Mouse (Mus musculus) E14TG2a.4 (cell line): ENCODE data around the gene Cldnd1.

Experiments used
- CTCF ChIP-seq: conservative IDR thresholded peaks from 2 replicates; pipeline ENCODE4 v1.5.1; 2014; ENCODE audit warnings: low read length
- POU5F1 ChIP-seq: IDR thresholded peaks from 2 replicates; pipeline ENCODE4 v1.6.1; 2014; ENCODE audit warnings: low read length, borderline replicate concordance

- TF ChIP-seq CTCF (no peak), POU5F1 (no peak)
Measured at GRCm38 (mm10) chr16:58738800-58739199, 11.1 kb downstream of the Cldnd1 start.
